Mouse (Mus musculus): ENCODE results near the gene Tekt4. TPM values are rescaled to one million over a fixed set of nuclear protein-coding genes. Genes with fewer than 3 reads are reported as not detected.

Gene Tekt4
- total RNA-seq, 2 experiments from 2014 or later = not detected

DNA sequence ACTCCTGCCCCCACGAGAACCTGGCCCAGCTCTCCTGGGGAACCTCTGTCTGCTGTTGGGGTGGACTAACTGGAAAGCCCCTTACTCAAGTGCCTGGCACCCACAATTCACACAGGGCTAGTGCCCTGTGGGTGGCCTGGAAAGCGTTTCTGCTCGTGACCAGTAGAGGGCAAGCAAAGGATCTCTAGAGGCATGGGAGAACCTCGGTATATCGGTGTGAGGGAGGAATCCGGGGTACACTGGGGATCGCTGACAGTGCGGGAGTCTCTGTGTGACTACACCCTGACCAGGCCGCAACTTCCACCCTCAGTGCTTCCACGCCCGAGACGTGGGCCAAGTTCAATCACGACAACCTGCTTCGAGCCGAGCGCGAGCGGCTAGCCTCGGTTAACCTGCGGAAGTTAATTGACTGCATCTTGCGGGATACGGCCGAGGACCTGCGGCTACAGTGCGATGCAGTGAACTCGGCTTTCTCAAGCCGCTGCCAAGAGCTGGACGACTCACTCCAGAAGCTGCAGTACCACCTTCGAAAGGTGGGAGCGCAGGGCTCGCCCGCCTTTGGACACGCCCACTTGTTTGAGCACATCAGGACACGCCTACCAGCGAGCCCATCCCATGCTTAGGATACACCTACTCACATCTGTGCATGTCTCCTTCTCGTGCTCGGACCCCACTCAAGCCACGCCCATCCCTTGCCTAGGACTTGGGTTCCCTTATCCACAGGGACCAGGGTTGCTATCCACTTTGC, 20.1 kb downstream of the Tekt4 start:
- peak; percentile 60 for DNase-seq (ENCODE audit: low spot score)

DNA sequence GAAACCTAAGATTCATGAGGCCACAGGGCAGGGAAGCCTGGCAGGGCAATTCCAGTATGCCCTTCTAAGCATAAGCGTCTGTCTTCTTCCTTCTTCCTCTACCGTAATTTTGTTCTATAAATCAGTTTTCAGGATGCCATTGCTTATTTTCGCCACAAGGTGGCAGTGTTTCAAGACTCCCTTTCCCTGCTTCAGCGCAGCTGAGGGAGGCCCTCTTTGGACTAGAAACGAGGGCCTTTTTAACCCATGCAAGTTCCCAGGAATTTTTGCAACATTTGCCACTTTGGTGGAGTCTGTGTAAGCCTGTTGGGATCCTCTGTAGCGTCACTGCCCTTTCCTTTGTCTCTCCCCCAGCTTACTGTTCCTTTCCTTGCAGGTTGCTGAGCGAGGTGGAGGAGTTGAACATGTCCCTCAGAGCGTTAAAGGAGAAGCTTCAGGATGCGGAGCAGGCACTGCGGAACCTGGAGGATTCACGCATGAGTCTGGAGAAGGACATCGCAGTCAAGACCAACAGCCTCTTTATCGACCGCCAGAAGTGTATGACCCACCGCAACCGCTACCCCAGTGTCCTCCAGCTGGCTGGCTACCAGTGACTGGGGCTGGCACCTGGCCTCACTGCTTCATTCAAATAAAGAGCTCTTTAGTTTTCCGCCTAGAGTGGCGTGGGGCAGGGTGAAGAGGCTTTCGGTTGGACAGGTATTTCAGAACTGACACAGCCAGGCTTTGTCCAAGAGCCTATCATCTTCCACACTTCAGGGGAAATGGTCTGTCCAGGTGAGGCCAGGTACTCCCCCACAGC, 21.7 kb downstream of the Tekt4 start:
- DNase-seq (ENCODE audit: low spot score) = peak; percentile 54

DNA sequence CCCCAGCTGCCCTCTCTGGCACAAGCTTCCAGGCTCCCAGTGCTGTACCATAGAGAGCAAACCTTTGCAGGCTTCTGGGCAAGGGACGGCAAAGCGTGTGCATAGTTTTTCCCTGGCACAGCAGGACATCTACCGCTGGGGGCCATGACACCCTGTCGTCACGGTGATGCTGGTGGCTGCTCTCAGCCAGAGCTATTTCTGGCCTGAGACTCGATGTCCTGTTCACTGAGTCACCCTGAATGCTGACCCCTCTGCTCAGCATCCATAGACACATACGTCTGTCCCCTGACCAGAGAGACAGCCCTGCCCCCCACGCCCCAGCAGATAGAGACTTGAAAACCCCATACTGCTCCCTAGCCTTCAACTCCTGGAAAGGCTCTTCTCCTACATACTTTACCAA, 25.7 kb downstream of the Tekt4 start:
- DNase-seq (ENCODE audit: low spot score) = no peak

DNA sequence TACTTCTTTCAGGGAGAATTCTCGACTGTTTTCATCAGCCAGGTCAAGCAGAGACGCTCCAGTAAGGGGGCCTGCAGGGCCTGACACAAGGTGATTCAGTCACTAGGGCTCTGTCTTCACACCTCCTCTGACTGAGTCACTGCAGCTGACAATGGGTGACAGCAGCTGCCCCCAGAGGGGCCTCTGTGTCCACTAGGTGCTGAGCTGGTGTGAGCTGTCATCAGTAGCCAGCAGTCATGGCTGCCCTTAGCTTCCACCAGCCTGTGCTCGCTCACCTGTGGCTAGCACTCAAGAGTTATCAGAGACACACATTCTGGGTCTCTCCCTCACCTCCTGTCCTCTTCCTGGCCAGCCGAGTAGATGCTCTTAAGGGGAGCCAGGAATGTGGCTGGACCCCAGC, 26.4 kb downstream of the Tekt4 start:
- DNase-seq (ENCODE audit: low spot score) = no peak

DNA sequence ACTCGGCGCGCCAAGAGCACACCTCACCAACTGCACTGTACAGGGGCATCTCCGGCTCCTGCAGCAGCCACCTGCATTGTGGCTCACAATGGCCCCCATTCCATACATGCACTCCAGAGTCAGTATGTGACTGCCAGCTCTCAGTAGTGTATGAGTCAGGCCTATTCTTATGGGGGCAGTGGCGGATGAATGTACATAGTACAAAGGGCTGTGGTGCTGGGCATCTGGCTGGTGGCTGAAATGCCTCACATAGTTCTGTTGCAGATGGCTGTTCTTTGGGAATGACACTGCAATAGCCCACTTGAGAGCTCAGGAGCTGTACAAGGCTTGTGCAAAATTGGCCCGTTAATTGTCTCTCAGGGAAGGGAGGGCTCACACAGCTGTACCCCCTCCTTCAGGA, 27.7 kb downstream of the Tekt4 start:
- no peak for DNase-seq (ENCODE audit: low spot score)

DNA sequence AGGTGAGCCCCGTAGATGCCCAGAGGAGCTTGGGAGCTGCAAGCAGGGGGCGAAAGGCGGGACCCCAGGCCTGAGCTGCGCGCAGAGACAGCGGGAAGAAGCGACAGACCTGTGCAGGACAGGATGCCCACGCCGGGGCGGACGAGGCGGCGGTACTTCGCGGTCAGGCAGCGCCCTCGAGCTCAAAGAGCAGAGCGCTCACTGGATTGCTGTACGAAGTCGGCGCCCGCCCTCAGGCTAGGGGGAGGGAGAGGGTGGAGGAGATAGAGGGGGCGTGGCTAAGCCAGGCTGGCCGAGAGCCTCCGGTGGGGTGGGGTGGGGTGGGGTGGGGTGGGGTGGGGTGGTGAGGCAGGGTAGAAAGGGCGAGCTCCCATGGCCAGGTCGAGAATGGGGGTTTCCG, 42.6 kb downstream of the Tekt4 start, which contains the start of gene Sstr5:
Gene Sstr5, minus strand, starts transcription at position 276 of the 400 bp plus-strand sequence.
- no peak for DNase-seq (ENCODE audit: low spot score)

DNA sequence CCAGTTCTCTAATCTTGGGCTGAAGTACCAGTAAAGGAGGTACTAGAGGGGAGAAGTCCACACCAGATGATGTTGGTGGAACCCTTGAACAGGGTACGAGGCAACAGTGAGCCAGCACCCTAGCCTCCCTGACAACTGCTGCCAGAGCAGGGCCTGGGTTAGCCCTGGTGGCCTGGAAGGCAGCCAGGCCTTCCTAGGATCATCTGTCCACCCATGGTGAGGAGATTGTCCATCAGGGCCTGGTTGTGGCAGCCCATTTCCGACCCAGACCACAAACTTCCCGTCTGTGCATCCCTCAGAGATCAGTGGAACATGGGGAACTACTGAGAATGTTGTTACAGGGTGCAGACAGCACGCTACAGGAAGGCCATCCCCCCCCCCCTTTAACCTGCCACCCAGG, 48.2 kb downstream of the Tekt4 start:
- no peak for DNase-seq (ENCODE audit: low spot score)

DNA sequence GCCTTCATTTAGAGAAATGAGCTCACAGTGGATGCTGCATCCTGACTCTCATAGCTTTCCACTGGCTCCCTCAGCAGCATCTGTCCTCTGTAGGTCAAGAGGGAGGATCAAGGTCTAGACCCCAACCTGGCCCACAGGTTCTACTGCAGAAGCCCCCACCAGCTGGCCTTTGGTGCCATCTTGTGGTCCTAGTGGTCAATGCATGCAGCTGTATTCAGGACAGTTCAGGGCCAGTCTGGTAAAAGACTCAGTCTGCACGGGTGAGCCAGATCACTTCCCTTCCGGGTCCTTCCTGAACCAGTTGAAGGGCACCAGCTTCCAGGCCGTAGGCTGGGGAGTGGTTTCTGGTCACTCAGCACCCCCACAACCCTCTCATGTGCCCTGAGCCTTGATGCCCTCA, 53.4 kb downstream of the Tekt4 start:
- DNase-seq (ENCODE audit: low spot score) = peak; percentile 62

DNA sequence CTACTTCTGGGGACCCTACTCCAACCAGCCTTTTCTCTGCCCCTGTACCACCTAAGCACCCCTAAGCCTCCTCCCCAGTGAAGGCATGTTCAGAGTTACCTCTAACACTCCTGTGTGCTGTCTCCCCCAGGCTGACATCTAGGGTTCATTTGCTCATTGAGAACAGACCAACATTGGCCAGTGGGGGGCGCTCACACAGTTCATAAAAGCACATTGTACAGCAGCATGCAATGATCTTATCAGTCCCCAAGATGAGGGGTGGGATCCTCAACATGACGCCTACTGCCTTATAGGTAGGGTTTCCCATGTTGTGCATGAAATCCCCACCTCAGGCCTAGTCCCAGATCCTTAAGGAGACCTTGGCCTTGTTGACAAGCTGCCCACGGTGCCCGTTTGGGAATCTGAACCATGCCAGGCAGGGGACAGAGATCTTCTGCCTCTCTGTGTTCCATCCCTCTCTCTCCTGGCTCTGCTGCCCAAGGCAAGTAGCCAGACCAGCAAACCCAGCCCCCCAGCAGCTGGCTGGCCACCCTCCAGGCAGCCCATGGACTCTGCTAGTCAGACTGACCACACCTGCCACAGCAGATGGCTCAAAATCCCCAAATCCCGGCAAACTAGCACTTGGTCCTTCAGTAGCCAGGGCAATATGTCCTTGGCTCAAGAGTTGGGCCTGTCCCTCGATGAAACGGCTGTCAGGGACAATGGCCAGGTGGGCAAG, 54.6 kb downstream of the Tekt4 start:
- peak; percentile 32 for DNase-seq (ENCODE audit: low spot score)

DNA sequence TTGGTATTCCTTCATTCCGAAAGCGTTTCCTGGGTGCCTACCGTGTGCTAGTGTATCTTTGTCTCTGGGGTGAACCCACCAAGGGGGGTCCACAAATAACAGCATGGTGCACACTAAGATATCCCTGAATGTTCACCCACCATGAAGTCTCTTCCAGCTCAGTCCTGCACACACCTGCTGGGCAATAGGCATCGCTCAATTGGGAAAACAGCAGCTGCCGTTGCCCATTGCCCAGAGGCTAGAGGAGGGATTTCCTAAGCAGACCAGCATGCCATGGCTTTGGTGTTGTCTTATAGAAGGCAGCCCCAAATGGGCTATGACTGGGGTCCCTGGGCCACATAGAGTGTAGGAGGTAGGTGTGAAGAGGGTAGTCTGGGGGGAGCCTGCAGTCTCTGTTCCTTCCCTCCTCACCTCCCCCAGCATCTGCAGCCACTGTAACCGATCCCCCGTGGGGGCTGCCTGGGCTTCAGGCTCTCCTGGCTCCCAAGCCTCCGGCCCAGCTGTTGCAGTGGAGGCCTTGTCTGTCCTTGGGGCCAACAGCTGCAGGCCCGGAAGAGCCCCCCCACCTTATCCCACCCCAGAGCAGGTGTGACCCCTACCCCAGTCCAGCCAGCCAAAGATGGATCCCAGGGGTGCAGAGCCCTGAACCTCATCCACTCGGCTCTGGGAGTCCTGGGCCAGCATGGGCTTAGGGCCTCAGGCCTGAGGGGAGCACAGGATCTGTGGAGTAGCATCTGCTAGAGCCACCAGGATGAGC, 55.8 kb downstream of the Tekt4 start:
- no peak for DNase-seq (ENCODE audit: low spot score)

DNA sequence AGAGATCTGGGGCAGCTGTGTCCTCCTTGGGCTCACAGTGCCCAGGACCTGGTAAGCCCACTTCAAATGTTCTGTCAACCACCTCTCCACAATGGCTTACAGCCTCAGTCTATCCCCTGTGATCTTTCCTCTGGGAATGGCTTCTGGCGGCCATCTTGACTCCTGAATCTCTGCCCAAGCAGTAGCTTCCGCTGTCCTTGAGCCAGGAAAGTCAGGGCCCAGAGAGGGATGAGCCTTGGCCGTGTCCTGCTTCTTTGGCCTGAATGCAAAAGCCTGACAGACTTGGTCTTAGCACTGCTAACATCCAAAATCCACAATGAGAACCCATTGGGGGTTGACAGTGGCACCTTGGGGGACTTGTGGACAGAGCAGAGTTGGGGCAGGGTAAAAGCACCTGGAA, 57.5 kb downstream of the Tekt4 start:
- no peak for DNase-seq (ENCODE audit: low spot score)

DNA sequence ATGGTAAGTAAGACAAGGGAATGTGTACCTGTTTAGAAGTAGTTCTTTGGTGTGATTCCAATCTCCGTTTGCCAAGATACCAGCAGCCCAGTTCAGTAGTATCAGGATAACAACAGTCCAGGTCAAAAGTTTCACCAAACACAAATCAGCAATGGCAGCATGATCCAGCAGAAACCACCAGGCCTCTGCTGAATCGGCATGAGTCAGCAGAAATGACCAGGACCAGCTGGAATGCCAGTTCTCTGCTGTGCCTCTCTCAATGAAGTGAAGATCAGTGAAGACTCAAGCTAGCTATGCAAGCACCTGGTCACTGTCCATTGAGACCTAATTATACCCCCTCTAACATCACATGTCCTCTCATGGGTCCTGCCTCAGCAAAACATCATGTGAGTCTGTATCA, 59.6 kb downstream of the Tekt4 start:
- no peak for DNase-seq (ENCODE audit: low spot score)

DNA sequence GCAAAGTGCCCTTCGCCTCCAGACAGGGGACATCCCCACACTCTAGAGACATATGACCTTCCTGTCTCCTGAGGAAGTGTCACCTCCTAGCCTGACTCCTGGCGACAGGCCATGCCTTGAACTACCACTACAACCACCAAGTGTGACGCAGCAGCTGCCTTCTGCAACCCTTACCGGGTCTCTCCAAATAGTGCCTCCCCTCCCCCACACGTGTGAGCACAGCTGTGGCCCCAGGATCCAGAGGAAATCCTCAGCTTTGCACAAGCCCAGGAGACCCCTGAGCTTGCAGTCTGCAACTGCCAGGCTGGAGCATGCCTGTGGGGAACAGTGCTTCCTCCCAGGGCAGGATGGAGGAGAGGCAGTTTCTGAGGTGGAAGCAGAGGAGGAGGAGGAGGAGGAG, 61.9 kb downstream of the Tekt4 start:
- no peak for DNase-seq (ENCODE audit: low spot score)

DNA sequence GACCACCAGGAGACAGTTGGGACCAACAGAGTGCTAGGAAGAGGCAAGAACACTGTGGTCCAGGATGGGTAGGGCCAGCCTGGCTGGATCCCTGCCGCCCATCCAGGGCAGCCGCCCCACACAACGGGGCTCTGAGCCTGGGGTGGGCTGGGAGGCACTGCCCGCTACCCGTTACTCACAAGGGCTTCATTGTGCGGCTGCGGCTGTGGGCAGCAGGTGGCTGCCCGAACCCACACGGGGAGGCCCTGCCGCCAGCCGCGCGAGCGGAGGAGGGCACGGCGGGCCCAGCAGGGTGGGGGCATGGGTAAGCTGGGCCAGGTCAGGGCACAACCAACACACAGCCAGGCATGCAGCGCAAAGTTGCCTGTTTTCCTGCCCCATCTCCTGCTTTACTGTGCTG, 63.7 kb downstream of the Tekt4 start:
- no peak for DNase-seq (ENCODE audit: low spot score)

DNA sequence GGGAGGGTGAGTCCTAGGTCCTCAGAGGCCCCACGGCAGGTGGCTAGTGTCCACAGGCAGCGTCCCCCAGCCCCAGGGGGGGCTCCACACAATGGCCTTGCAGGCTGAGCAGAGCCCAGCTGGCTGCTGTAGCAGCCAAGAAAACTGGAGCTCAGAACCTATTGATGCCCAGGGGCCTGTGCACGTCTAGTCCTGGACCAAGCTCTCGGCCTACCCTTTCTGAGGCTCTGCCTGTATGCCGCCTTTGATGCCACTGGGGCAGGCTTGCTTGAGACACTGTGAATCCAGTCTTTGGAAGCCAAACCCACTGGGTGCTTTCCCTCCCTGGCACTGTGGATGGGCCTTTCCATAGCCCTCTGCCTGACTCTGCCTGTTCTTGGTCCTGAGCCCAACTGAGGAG, 65.1 kb downstream of the Tekt4 start:
- DNase-seq (ENCODE audit: low spot score) = no peak

DNA sequence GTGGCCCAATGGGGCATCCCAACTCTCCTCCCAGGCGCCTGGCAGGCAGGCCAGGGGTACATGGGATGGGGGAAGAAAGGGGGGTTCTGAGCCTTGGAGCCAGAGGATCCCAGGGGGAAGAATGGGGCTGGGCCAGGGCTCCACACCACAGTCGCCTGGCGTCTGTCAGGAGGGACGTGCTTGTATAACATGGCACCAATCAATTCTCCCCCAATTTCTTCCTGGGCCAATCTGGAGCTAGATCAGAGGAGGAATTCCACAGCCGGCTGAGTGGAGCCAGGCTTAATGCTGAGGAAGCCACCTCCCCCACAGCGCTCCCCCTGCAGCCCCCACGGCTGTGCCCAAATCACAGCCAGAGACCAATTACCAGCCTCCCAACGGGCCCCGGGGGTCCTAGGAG, 66.1 kb downstream of the Tekt4 start:
- no peak for DNase-seq (ENCODE audit: low spot score)

DNA sequence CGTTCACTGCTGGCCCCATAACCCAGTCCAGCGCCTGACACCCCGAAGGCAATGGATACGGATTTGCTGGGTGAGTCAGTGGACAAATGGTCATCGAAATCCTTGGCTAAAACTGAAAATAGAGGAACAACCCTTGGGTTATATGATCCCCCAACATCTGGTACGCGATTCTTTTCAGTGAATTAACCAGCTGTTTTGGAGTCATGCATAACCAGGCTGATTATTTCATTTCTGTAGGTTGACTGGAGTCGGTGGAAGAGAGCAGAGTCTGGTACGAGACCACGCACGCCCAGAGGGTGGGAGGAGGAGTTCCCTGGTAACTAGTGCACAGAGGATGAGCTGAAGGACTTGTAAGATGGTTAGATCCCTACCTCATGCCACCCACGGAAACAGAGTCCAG, 67.7 kb downstream of the Tekt4 start:
- no peak for DNase-seq (ENCODE audit: low spot score)

Measured in gastrocnemius, adult 18-20 months (tissue).